8 mouse cellular contexts compared by ENCODE assay signal in genomic region chr8:86884067-86884466, GRCm38 (mm10). TPM values are rescaled to one million over a fixed set of nuclear protein-coding genes. Genes with fewer than 3 reads are reported as not detected.
DNase-seq lines count a peak whose midpoint lies in the region; ATAC-seq and TF ChIP-seq lines count a peak whose summit lies in the region.

No protein-coding gene starts in this region.

- 2% methylated on average over 16 of the region's 16 CpGs for WGBS in embryonic facial prominence, embryonic 11.5 days
- whole genome bisulfite sequencing in liver, postnatal 0 days (ENCODE audit: insufficient replicate concordance), result under 1% methylated on average over 16 of the region's 16 CpGs

- H3K79me2 ChIP-seq in MEL (ENCODE audit: control insufficient read depth, insufficient read depth, low read length, poor library complexity), result peaks cover 51% of the 10 kb centered on the region

- peak overlapping the region; percentile 72 for H3K27ac ChIP-seq in MEL (ENCODE audit: control insufficient read depth, low read depth, low read length)
- no peak overlapping the region for H3K27ac ChIP-seq in embryonic facial prominence, embryonic 11.5 days (replicated peaks; ENCODE audit: low read depth, low read length)
- H3K27ac ChIP-seq in liver, postnatal 0 days (ENCODE audit: low read depth), result peak overlapping the region; percentile 91

- peaks cover 2 to 32% of the 10 kb centered on the region in 2 experiments; a peak in 3 of 4 replicates for H3K4me1 ChIP-seq in MEL (ENCODE audit: control insufficient read depth in 1 of 2, insufficient read depth in 2 of 2, low read length in 2 of 2)
- H3K4me1 ChIP-seq in embryonic facial prominence, embryonic 11.5 days (ENCODE audit: control insufficient read depth, insufficient read depth, low read length), result peaks cover 4% of the 10 kb centered on the region; the same call in 1 of the 2 replicates
- H3K4me1 ChIP-seq in liver, postnatal 0 days (ENCODE audit: insufficient read depth), result peaks cover 39% of the 10 kb centered on the region

- no peak for TF ChIP-seq CTCF in MEL (IDR thresholded peaks at IDR 0.05 in 2 of 3, conservative IDR thresholded peaks at IDR 0.05 in 1 of 3; ENCODE audit: control insufficient read depth in 1 of 3, insufficient read depth in 1 of 3, low read depth in 2 of 3, low read length in 3 of 3, poor library complexity in 1 of 3, severe bottlenecking in 1 of 3)
- TF ChIP-seq CTCF in liver, postnatal 0 days (IDR thresholded peaks at IDR 0.05; ENCODE audit: low read depth), result no peak

- no peaks in the 10 kb centered on the region for H3K9me3 ChIP-seq in MEL (replicated peaks; ENCODE audit: insufficient read depth, low read length)
- H3K9me3 ChIP-seq in embryonic facial prominence, embryonic 11.5 days (replicated peaks; ENCODE audit: control insufficient read depth, low read length), result no peaks in the 10 kb centered on the region
- no peaks in the 10 kb centered on the region for H3K9me3 ChIP-seq in liver, postnatal 0 days (ENCODE audit: low read length)

- peak overlapping the region; percentile 71 to 76 for H3K4me3 ChIP-seq in MEL (ENCODE audit: control insufficient read depth in 1 of 2, insufficient read depth in 1 of 2, low read depth in 2 of 2, low read length in 2 of 2)
- peak overlapping the region; percentile 96 for H3K4me3 ChIP-seq in embryonic facial prominence, embryonic 11.5 days (ENCODE audit: low read depth, low read length)
- peak overlapping the region; percentile 97 for H3K4me3 ChIP-seq in liver, postnatal 0 days (ENCODE audit: low read depth, low read length)

- no peak for TF ChIP-seq RAD21 in MEL (IDR thresholded peaks at IDR 0.05; ENCODE audit: low read depth, low read length)

- peak overlapping the region; percentile 70 for H3K4me2 ChIP-seq in embryonic facial prominence, embryonic 11.5 days (ENCODE audit: low read depth, low read length)
- peak overlapping the region; percentile 93 for H3K4me2 ChIP-seq in liver, postnatal 0 days (ENCODE audit: low read depth, low read length)

- DNase-seq in left cerebral cortex, postnatal 14 days (ENCODE audit: low spot score in 2 of 2), result peak; percentile 13 to 41
- DNase-seq in left cerebral cortex, adult 11 months (ENCODE audit: low spot score), result no peak
- DNase-seq in MEL (ENCODE audit: low read depth, low spot score), result peak; percentile 79
- DNase-seq in embryonic facial prominence, embryonic 11.5 days (ENCODE audit: low spot score), result peak; percentile 30
- peak; percentile 27 for DNase-seq in liver, postnatal 0 days
- peak; percentile 65 for DNase-seq in splenic B cell, adult 2 months (ENCODE audit: low read depth, low spot score)

- H3K36me3 ChIP-seq in MEL (ENCODE audit: control insufficient read depth in 1 of 2, insufficient read depth in 2 of 2, low read length in 2 of 2), result peaks cover 0 to 29% of the 10 kb centered on the region in 2 experiments; a peak in 2 of 4 replicates
- no peaks in the 10 kb centered on the region for H3K36me3 ChIP-seq in embryonic facial prominence, embryonic 11.5 days (replicated peaks; ENCODE audit: control insufficient read depth, insufficient read depth, low read depth, low read length)
- peaks cover 5% of the 10 kb centered on the region for H3K36me3 ChIP-seq in liver, postnatal 0 days (replicated peaks; ENCODE audit: insufficient read depth, low read length)
- H3K36me3 ChIP-seq in splenic B cell, adult 2 months (ENCODE audit: control insufficient read depth, insufficient read depth, low read length, poor library complexity, severe bottlenecking), result no peaks in the 10 kb centered on the region

- ATAC-seq in embryonic facial prominence, embryonic 11.5 days (replicated peaks; ENCODE audit: insufficient number of reproducible peaks, low FRiP score, low TSS enrichment, low read depth), result no peak
- peak; percentile 66 for ATAC-seq in inflammation-experienced regulatory T-cells, adult 6 months
- no peak for ATAC-seq in liver, postnatal 0 days
- ATAC-seq in erythroid progenitor cell, adult 5-6 weeks (replicated peaks; ENCODE audit: low FRiP score, poor library complexity, severe bottlenecking), result no peak

- intact Hi-C loops in left cerebral cortex, postnatal 14 days (cut with DNase I), result loop anchor here (10.0 kb wide), 1 partner anchor 139 kb away; the partner anchor contains the start of genes Gm10638 and Siah1a

- no peak for TF ChIP-seq POLR2A in MEL (IDR thresholded peaks at IDR 0.05; ENCODE audit: control insufficient read depth in 1 of 2, insufficient read depth in 1 of 2, low read depth in 1 of 2, low read length in 2 of 2, poor library complexity in 1 of 2)

- TF ChIP-seq EP300 in MEL (IDR thresholded peaks at IDR 0.05; ENCODE audit: low read depth in 1 of 2, low read length in 2 of 2), result no peak
- TF ChIP-seq EP300 in liver, postnatal 0 days (IDR thresholded peaks at IDR 0.05; ENCODE audit: low read depth), result no peak

- no peaks in the 10 kb centered on the region for H3K27me3 ChIP-seq in MEL (ENCODE audit: control insufficient read depth in 1 of 2, insufficient read depth in 2 of 2, low read length in 2 of 2)
- H3K27me3 ChIP-seq in embryonic facial prominence, embryonic 11.5 days (ENCODE audit: control insufficient read depth, insufficient read depth, low read length), result no peaks in the 10 kb centered on the region
- H3K27me3 ChIP-seq in liver, postnatal 0 days (ENCODE audit: insufficient read depth, low read length), result no peaks in the 10 kb centered on the region
- H3K27me3 ChIP-seq in splenic B cell, adult 2 months (ENCODE audit: control insufficient read depth, insufficient read depth, low read length, poor library complexity, severe bottlenecking), result no peaks in the 10 kb centered on the region

- H3K9ac ChIP-seq in MEL (ENCODE audit: control insufficient read depth, low read depth, low read length, poor library complexity, severe bottlenecking), result peak overlapping the region; percentile 94
- H3K9ac ChIP-seq in embryonic facial prominence, embryonic 11.5 days (replicated peaks; ENCODE audit: low read length), result peak overlapping the region; percentile 94
- peak overlapping the region; percentile 89 for H3K9ac ChIP-seq in liver, postnatal 0 days (replicated peaks)

TF ChIP-seq in MEL, 35 proteins besides CTCF, POLR2A, EP300 and RAD21:
- no peak for TF ChIP-seq USF2 (IDR thresholded peaks at IDR 0.05; ENCODE audit: borderline replicate concordance in 1 of 2, insufficient read depth in 1 of 2, low read depth in 1 of 2, low read length in 2 of 2)
- no peak for TF ChIP-seq ZNF384 (IDR thresholded peaks at IDR 0.05; ENCODE audit: low read depth, low read length)
- no peak for TF ChIP-seq CHD2 (IDR thresholded peaks at IDR 0.05; ENCODE audit: low read length)
- TF ChIP-seq MAZ (IDR thresholded peaks at IDR 0.05; ENCODE audit: low read depth, low read length), result no peak
- no peak for TF ChIP-seq UBTF (IDR thresholded peaks at IDR 0.05; ENCODE audit: borderline replicate concordance, insufficient read depth, low read depth, low read length)
- TF ChIP-seq JUND (IDR thresholded peaks at IDR 0.05; ENCODE audit: low read depth, low read length), result 0 out of 2 replicates have a peak, but pooled peaks have one; percentile 17
- TF ChIP-seq MAX (IDR thresholded peaks at IDR 0.05; ENCODE audit: low read length), result no peak
- TF ChIP-seq SIN3A (IDR thresholded peaks at IDR 0.05; ENCODE audit: low read length), result peak; percentile 60
- peak; percentile 57 for TF ChIP-seq ETS1 (IDR thresholded peaks at IDR 0.05; ENCODE audit: low read depth, low read length)
- TF ChIP-seq ELF1 (IDR thresholded peaks at IDR 0.05; ENCODE audit: low read depth, low read length), result 0 out of 2 replicates have a peak, but pooled peaks have one; percentile 0
- TF ChIP-seq SMC3 (IDR thresholded peaks at IDR 0.05; ENCODE audit: low read depth, low read length), result no peak
- no peak for TF ChIP-seq GABPA (IDR thresholded peaks at IDR 0.05; ENCODE audit: low read depth, low read length)
- no peak for TF ChIP-seq MYC (IDR thresholded peaks at IDR 0.05; ENCODE audit: low read depth, low read length)
- TF ChIP-seq GATA1 (IDR thresholded peaks at IDR 0.05; ENCODE audit: low read depth, low read length), result no peak
- TF ChIP-seq MXI1 (IDR thresholded peaks at IDR 0.05; ENCODE audit: low read depth, low read length), result peak; percentile 40; the same call in 1 of the 2 replicates
- TF ChIP-seq ZKSCAN1 (IDR thresholded peaks at IDR 0.05; ENCODE audit: low read depth, low read length), result no peak

RNA-seq across cellular contexts. Expression of gene N4bp1, which starts 1.0 kb away (rescaled TPM):
- total RNA-seq in left cerebral cortex, postnatal 14 days (2021), result 10 to 100 TPM; 24.8 to 26.3 TPM
- total RNA-seq in MEL (2012; rRNA removed), result 13.4 and 14.0 TPM in 2 replicates
- 10 to 100 TPM in 1 of 2 experiments, not detected in 1; 24.0 TPM for polyA plus RNA-seq in MEL (2012; ENCODE audit: insufficient read depth in 1 of 2, insufficient read length in 2 of 2, low read depth in 1 of 2, low replicate concordance in 2 of 2, missing spikeins in 1 of 2)
- 10.4 and 11.2 TPM in 2 replicates for polyA plus RNA-seq in embryonic facial prominence, embryonic 11.5 days (2014; fragmentation: Nextera tagmentation; extraction: Ambion mirVana)
- 10 to 100 TPM in 2 of 3 experiments, 1 to 10 TPM in 1; 8.7 to 11.9 (median 10.4) TPM for polyA plus RNA-seq in inflammation-experienced regulatory T-cells, adult 6 months (2017; shearing (Covaris generic))
- 2.3 and 2.6 TPM in 2 replicates for polyA plus RNA-seq in liver, postnatal 0 days (2015; fragmentation: Nextera tagmentation; extraction: Ambion mirVana)
- 3.8 and 6.8 TPM in 2 replicates for total RNA-seq in erythroid progenitor cell, adult 5-6 weeks (2015; ENCODE audit: low replicate concordance)
- total RNA-seq in erythroid progenitor cell, adult 5-6 weeks (2017; ENCODE audit: low replicate concordance), result 3.6 and 7.3 TPM in 2 replicates
